Mouse (Mus musculus) NIH3T3 (cell line): Measurements from ENCODE around the gene Raver1.

Experiments
- DNase-seq: peaks from one replicate; pipeline ENCODE4 v3.0.0-alpha.2; 2012; ENCODE audit warnings: low read depth

The Raver1 gene

DNA sequence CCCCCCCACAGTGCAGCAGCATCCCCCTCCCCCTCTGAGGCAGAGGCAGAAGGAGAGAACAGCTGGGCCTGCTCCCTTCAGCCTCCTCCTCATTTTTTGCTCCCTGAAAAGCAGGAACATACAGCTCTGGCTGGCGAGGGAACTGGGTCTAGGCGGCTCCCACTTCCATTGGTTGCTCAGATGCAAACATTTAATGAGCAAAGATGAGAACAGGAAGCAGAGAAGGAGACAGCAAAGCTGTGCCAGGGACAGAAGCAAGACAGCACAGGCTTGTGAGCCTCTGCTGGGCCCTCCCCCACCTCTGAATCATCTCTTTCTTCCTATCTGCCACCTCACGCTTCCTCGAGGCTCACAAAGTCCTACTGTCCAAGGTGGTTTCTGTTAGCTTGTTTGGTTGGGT lies 50.5 kb downstream of the Raver1 start:
- DNase-seq: peak; percentile 44

- DNase-seq: no peak
These were observed 52.0 kb downstream of the Raver1 start for GRCm38 (mm10) chr9:21039779-21040178.

- DNase-seq: no peak
These were observed 54.3 kb downstream of the Raver1 start for GRCm38 (mm10) chr9:21037481-21037891.

DNA sequence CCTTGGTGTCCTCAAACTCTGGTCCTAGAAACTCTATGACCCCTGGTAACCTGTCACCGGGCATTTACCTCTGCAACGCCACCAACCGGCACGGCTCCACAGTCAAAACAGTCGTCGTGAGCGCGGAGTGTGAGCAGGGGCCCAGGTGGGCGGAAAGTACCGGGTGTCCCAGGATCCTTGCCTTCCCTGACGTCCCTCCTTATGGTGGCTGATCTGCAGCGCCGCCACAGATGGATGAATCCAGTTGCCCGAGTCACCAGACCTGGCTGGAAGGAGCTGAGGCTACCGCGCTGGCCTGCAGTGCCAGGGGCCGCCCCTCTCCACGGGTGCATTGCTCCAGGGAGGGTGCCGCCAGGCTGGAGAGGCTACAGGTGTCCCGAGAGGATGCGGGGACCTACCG lies 55.1 kb downstream of the Raver1 start:
- DNase-seq: no peak

DNA sequence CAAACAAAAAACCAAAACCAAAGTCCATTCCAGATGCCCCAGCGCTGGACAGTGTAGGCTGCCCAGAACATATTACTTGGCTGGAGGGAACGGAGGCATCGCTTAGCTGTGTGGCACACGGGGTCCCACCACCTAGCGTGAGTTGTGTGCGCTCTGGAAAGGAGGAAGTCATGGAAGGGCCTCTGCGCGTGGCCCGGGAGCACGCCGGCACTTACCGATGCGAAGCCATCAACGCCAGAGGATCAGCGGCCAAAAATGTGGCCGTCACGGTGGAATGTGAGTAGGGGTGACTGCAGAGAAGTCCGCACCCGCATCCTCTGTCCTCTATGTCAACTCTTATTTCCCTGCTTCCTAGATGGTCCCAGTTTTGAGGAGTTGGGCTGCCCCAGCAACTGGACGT lies 55.6 kb downstream of the Raver1 start:
- no peak for DNase-seq

DNA sequence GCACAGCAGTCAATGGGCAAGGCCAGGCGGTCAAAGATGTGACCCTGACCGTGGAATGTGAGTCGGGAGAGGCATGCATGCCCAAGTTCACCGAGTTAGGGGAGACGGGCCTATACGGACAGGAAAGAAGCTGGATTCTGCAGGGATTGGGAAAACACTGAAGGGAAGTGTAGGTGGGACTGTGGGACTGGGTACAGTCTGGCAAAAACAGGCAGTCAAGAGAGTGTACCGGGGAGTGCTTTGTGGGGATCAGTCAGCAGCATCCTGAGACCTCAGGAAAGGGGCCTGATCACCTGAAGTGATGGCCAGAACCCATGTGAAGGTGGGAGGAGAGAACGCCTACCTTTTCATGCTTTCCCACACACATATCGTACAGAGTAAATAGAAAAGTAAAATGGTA lies 56.2 kb downstream of the Raver1 start:
- DNase-seq: no peak

DNA sequence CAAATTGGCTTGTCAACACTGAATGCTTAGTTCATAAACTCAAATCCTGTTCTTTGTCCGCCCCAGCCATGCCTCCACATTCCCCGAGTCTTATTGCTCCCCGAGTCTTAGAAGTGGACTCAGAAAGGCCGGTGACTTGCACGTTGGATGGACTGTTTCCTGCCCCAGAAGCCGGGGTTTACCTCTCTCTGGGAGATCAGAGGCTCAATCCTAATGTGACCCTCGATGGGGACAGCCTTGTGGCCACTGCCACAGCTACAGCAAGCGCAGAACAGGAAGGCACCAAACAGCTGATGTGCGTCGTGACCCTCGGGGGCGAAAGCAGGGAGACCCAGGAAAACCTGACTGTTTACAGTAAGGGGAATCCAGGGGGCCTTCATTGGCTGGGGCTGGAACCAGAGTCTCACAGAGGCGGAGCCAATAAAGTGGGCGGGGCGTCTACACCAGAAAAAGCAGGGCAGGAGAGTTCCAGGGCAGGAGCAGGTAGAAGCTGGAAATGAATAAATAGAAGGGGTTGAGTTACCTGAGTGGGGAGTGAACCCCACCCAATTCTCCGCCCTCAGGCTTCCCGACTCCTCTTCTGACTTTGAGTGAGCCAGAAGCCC lies 57.2 kb downstream of the Raver1 start:
- DNase-seq: no peak

DNA sequence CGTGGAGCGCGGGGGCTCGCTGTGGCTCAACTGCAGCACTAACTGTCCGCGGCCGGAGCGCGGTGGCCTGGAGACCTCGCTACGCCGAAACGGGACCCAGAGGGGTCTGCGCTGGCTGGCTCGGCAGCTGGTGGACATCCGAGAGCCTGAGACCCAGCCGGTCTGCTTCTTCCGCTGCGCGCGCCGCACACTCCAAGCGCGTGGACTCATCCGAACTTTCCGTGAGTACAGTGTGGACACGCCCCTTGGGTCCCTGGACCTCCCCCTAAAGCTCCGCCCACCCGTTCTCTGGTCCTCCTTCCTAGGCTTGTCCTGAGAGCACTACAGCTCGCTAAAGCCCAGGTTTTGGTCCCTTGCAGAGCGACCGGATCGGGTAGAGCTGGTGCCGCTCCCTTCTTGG lies 58.7 kb downstream of the Raver1 start:
- DNase-seq: peak; percentile 94

DNA sequence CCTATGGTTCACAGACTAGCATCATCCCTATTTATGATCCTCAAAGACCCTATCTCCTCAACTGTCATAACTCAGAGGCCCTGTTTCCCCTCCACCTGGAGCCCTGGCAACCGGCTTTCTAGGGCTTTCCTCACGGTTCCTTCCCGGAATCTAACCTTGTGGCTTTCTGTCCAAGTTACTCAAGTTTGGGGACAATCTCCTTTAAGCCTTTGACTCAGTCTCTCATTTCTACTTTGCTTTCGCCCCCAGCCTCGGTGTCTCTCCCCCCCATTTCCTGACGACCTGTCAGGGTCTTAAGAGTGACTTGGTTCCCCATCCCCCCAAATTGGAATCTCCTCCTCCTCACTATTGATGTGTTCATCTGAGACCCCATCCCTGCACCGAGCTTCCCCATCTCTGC lies 59.3 kb downstream of the Raver1 start:
- DNase-seq: no peak

DNA sequence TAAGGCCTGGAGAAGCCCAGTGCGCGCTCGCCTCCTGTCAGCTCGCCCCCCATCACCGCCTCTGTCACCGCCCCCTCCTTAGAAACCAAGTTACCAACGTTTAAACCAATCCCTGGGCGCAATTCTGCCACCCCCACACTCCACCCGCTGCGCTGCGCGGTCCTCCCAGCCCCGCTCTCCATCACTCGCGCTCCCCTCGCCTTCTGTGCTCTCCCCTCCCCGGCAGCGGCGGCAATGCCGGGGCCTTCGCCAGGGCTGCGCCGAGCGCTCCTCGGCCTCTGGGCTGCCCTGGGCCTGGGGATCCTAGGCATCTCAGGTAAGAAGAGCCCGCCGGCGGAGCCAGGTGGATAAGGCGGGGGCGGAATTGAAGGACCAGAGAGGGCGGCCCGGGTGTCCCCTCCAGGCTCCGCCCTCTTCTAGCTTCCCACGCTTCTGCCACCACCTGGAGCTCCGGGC lies 59.9 kb downstream of the Raver1 start, which contains the start of gene Icam5:
Gene Icam5, plus strand, starts transcription at position 178 of the 456 bp plus-strand sequence.
- DNase-seq: peak; percentile 32

- DNase-seq: peak; percentile 79
These were observed 60.4 kb downstream of the Raver1 start for GRCm38 (mm10) chr9:21031251-21031895.

- DNase-seq: peak; percentile 95
These were observed 61.0 kb downstream of the Raver1 start for GRCm38 (mm10) chr9:21030781-21031250.

- no peak for DNase-seq
These were observed 61.7 kb downstream of the Raver1 start for GRCm38 (mm10) chr9:21030055-21030600.

GRCm38 (mm10) chr9:21029291-21030054 lies 62.3 kb downstream of the Raver1 start, which contains the start of gene Icam4:
Gene Icam4, plus strand, starts transcription at chr9:21029373.
- peak; percentile 77 for DNase-seq

DNA sequence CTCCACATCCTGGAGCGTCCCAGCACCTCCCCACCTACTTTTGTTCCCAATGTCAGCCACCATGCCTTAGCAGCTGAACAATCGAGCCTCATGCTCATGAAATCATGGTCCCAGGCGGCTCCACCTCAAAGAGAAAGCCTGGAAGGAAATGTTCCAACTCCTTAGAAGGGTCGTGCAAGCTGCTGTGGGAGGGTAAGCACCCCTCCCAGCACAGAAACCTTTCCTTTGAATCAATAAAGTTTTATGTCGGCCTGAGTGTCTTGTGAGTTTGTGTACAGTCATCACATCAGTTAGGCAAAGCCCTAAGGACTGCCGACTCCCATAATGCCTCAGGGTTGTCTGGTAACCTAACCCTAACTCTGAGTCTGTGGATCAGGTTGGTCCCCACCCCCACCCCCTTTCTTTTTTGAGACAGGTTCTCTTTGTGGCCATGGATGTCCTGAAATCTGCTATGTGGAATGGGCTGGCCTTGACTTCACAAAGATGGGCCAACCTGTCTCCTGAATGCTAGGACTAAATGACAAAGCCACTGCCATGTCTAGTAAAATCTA lies 63.2 kb downstream of the Raver1 start:
- no peak for DNase-seq

DNA sequence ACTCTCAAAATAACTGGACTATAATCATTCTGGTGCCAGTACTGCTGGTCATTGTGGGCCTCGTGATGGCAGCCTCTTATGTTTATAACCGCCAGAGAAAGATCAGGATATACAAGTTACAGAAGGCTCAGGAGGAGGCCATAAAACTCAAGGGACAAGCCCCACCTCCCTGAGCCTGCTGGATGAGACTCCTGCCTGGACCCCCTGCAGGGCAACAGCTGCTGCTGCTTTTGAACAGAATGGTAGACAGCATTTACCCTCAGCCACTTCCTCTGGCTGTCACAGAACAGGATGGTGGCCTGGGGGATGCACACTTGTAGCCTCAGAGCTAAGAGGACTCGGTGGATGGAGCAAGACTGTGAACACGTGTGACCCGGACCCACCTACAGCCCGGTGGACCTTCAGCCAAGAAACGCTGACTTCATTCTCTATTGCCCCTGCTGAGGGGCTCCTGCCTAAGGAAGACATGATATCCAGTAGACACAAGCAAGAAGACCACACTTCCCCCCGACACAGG lies 64.0 kb downstream of the Raver1 start:
- no peak for DNase-seq

DNA sequence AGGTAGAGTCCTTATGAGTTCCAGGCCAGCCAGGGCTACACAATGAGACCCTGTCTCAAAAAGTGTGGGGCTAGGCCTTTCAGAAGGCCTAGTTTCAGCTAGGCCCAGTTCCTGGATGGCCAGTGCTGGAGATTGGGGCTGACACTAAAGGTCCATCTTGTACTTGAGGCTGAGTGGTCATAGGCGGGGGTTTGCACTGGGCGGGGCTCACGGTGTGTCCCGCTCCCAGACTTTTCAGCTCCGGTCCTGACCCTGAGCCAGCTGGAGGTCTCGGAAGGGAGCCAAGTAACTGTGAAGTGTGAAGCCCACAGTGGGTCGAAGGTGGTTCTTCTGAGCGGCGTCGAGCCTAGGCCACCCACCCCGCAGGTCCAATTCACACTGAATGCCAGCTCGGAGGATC lies 65.0 kb downstream of the Raver1 start:
- DNase-seq: no peak

DNA sequence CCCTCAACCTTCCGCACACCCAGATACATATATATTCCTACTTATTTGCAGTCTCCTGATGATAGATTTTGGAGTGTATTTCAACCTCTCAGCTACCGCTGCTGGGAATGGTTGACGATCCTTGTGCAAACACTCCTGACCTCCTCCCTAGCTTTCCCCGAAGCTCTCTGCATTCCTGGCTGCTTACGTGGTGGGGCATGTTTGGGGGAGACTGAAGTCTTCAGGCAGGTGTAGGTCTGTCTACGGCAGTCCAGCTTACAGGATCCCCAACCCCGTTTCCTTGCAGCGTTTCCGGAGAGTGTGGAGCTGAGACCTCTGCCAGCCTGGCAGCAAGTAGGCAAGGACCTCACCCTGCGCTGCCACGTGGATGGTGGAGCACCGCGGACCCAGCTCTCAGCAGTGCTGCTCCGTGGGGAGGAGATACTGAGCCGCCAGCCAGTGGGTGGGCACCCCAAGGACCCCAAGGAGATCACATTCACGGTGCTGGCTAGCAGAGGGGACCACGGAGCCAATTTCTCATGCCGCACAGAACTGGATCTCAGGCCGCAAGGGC lies 66.5 kb downstream of the Raver1 start:
- no peak for DNase-seq
